Mouse (Mus musculus) heart, embryonic 13.5 days (tissue): ENCODE measurements at regions not wholly inside any gene's neighbourhood (a gene's known extent, or its start where the extent isn't known, plus 50 kb on each side); places are given as distances from the start of the nearest gene placed in this dataset.

Experiments used
- ATAC-seq: fragments of 200-750 bp; cut with Nextera tagmentation; 2 replicates; pipeline ENCODE4 v1.8.0; 2017; ENCODE audit warnings: moderate TSS enrichment; ENCODE audit not compliant: insufficient number of reproducible peaks, low FRiP score, low TSS enrichment; ENCODE audit errors: extremely low read depth
- H3K27ac ChIP-seq: fragments of 300-500 bp; sonication (generic); replicated peaks from 2 replicates; pipeline ENCODE4 v1.5.1; 2015; ENCODE audit warnings: moderate library complexity, mild to moderate bottlenecking, inconsistent platforms
- H3K27me3 ChIP-seq: fragments of 300-500 bp; sonication (generic); replicated peaks from 2 replicates; pipeline ENCODE4 v1.6.1; 2015; ENCODE audit warnings: mild to moderate bottlenecking, inconsistent platforms
- H3K36me3 ChIP-seq: fragments of 300-500 bp; sonication (generic); 2 replicates; pipeline ENCODE4 v1.6.1; 2015; ENCODE audit warnings: mild to moderate bottlenecking, inconsistent platforms
- H3K4me1 ChIP-seq: fragments of 300-500 bp; sonication (generic); 2 replicates; pipeline ENCODE4 v1.6.1; 2015; ENCODE audit warnings: inconsistent platforms
- H3K4me2 ChIP-seq: fragments of 300-500 bp; sonication (generic); 2 replicates; pipeline ENCODE4 v1.6.1; 2015; ENCODE audit warnings: inconsistent platforms, mild to moderate bottlenecking, moderate library complexity
- H3K4me3 ChIP-seq: fragments of 300-500 bp; sonication (generic); 2 replicates; pipeline ENCODE4 v1.5.1; 2015; ENCODE audit warnings: moderate library complexity, mild to moderate bottlenecking, inconsistent platforms
- H3K9ac ChIP-seq: fragments of 300-500 bp; sonication (generic); 2 replicates; pipeline ENCODE4 v1.6.1; 2015; ENCODE audit warnings: inconsistent platforms, mild to moderate bottlenecking, moderate library complexity
- H3K9me3 ChIP-seq: fragments of 300-500 bp; sonication (generic); 2 replicates; pipeline ENCODE4 v1.6.1; 2016; ENCODE audit warnings: inconsistent platforms
- WGBS: fragments of 180-500 bp; shearing (Covaris S2); methylation state at CpG from one replicate; pipeline ENCODE4 v1.1.7; 2015; ENCODE audit warnings: mixed read lengths; 5-methylcytosine and 5-hydroxymethylcytosine counted together

DNA sequence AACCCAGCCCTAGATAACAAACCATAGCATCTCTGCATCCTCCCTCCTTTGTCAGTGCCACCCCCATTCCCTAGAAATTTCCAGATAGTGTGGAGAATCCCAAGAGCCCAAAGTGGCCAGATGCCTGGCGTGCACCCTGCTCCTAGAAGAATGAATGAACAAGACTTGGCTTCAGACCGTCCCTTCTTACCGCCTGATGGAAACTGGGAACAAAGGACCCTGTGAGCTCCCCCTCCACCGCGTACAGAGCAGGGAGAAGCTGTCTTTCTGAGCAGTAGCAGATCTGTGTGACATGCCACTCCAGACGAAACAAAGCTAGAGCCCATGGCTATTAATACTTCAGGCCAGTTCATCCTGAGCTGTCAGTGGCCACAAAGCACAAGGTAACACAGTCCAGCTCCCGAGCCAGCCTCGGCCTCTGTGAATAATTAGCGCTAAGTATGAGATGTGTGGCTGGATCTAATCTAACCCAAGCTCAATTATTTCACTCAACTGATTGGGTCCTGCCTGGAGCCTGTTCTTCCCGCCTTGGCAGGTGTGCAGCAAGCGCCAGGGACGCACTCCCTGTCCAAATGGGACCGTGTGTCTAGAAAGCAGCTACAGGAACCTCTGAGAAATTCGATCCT lies 111.6 kb downstream of the Cxcl12 start:
- no peak for ATAC-seq
- Histone ChIP-seq H3K36me3 (no peaks in the 10 kb centered on the region), H3K9me3 (no peaks in the 10 kb centered on the region), H3K27ac (peak overlapping the region; percentile 69), H3K4me1 (peaks cover 43% of the 10 kb centered on the region), H3K9ac (0 out of 2 replicates have a peak overlapping the region, but pooled peaks have one; percentile 45), H3K4me3 (no peak overlapping the region), H3K4me2 (peak overlapping the region; percentile 40), H3K27me3 (no peaks in the 10 kb centered on the region)
- 28% methylated on average over 14 of the region's 14 CpGs for WGBS

DNA sequence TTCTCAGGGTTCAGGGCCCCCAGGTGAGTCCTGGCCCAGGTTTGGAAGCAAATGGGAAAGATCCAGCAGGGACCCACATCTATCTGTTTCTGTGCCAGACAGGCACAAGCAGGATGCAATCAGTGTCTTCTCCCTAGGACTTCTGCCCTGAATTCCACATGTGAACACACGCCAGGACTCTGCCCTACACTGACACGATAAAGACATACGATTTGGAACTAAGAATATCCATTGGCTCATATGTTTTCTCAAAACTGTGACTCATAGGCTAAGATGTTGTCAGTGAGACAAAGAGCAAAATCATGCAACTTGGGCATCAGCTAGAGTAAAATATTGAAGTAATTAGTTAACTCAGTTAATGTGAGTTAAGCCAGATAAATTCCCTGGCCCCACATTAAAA lies 112.6 kb downstream of the Cxcl12 start:
- no peak for ATAC-seq
- H3K9me3 ChIP-seq: no peaks in the 10 kb centered on the region
- H3K36me3 ChIP-seq: no peaks in the 10 kb centered on the region
- no peak overlapping the region for H3K4me3 ChIP-seq
- H3K4me1 ChIP-seq: peaks cover 34% of the 10 kb centered on the region
- no peak overlapping the region for H3K9ac ChIP-seq
- H3K4me2 ChIP-seq: no peak overlapping the region
- H3K27me3 ChIP-seq: no peaks in the 10 kb centered on the region
- 75% methylated on average over 3 of the region's 3 CpGs for WGBS
- H3K27ac ChIP-seq: no peak overlapping the region; the same call in 1 of the 2 replicates

DNA sequence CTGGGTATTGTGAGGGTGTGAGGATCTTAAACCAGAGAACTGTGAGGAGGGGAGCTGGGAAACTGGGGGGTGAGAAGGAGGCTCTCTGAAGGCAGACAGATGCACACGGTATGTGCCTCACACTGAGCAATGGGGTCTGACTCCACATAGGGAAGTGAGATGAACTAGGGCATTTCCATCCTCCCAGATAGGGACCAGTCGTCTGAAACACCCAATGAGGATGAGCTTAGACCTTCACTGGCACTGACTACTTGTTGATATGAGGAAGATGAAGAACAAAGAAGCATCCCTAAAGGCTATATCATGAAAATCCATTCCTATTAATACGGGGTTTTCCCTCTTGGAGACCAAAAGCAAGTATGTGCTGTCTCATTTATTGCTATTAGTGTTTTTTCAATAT lies 115.3 kb downstream of the Cxcl12 start:
- Histone ChIP-seq H3K4me1 (peaks cover 20% of the 10 kb centered on the region), H3K36me3 (no peaks in the 10 kb centered on the region), H3K9ac (no peak overlapping the region), H3K27me3 (no peaks in the 10 kb centered on the region), H3K4me2 (no peak overlapping the region), H3K9me3 (no peaks in the 10 kb centered on the region), H3K4me3 (no peak overlapping the region), H3K27ac (no peak overlapping the region)
- no peak for ATAC-seq
- WGBS: 68% methylated on average over 3 of the region's 3 CpGs

DNA sequence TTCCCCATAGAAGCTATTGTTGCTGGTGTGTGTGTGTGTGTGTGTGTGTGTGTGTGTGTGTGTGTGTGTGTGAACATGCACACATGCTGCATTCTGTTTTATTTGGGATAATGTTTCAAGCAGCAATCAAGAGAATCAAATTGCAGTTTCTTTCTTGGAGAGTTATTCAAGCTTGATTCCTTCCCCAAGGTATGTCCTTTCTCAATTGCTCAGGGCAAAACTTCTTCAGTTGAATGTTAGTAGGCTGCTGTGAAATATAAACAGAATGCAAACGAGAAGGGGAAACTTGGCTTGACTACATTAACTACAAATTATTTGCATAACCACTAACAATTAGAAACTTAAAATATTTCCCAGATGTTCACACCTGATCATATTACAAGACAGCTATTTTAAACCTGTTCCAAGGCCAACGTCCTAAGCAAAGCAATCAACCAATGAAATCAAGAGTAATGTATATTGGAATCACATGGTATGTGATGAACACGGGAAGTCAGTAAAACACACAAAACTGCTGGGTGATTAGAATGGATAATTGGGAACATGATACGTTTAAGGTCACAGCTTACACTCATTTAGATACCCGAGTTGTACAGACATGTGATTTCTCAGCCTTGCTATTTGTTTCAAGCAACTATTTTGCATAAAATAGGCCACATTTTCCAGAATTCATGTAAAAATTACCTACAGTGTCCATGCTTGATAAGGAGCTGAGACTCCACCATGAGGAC lies 116.2 kb downstream of the Cxcl12 start:
- H3K36me3 ChIP-seq: no peaks in the 10 kb centered on the region
- ATAC-seq: no peak
- no peak overlapping the region for H3K4me2 ChIP-seq
- H3K4me1 ChIP-seq: peaks cover 13% of the 10 kb centered on the region
- H3K9me3 ChIP-seq: no peaks in the 10 kb centered on the region
- H3K27me3 ChIP-seq: no peaks in the 10 kb centered on the region
- H3K4me3 ChIP-seq: no peak overlapping the region
- no peak overlapping the region for H3K27ac ChIP-seq
- 75% methylated on average over 5 of the region's 5 CpGs for WGBS
- H3K9ac ChIP-seq: no peak overlapping the region

DNA sequence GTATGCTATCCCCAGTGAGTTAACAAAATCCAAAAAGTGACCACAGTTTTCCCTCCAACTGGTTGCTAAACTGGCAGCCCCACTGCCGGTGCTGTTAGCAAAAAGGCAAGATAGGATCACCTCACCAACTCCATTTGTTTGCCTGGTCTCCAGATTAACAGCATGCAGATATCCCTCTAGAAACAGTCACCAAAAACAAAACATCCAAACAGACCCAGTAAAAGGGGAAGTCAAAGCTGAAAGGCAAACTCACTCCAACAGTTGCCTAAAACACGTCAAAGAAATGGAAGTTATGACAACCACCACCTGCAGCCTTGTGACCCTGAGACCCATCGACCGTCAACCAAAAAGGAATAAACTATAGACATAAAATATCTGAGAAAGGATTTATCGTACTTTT lies 119.1 kb downstream of the Cxcl12 start:
- Histone ChIP-seq H3K4me3 (no peak overlapping the region), H3K9me3 (no peaks in the 10 kb centered on the region), H3K27ac (no peak overlapping the region), H3K4me2 (no peak overlapping the region), H3K36me3 (no peaks in the 10 kb centered on the region), H3K27me3 (no peaks in the 10 kb centered on the region), H3K4me1 (no peaks in the 10 kb centered on the region), H3K9ac (no peak overlapping the region)
- ATAC-seq: no peak
- 78% methylated on average over 5 of the region's 5 CpGs for WGBS

DNA sequence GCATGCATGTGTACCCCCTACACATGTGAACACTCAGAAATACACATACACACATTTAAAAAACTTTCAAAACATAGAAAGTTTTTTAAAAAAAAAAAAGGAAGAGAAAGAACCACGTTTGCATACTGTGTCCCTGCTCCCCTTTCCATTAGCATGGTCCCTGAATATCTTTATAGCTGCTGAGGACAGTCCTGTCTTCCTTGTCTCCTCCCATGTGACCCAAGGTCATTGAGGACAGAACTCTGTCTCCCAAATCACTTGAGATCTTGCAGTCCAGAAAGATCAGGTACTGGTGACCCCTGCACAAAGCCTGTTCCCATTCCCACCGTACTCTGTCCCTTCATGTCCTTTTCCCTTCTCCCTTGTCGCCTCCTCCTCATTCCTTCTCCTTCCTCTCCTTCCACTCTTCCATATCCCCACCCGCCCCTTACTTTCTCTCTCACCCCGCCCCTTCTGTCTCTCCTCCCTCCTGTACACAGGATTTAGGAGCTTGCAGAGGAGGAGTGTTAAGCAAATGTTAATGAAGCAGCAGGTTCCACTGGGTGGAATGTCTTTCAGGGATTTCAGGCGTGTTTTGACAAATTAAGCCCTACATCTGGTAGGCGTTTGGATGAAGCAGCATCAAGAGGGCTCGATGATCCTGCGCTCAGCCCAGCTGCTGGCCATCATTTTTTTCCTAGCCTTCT lies 125.6 kb downstream of the Cxcl12 start:
- Histone ChIP-seq H3K36me3 (no peaks in the 10 kb centered on the region), H3K4me3 (no peak overlapping the region), H3K4me2 (no peak overlapping the region), H3K27me3 (no peaks in the 10 kb centered on the region; the same call in 1 of the 2 replicates), H3K27ac (no peak overlapping the region), H3K4me1 (peaks cover 6% of the 10 kb centered on the region; the same call in 1 of the 2 replicates), H3K9me3 (no peaks in the 10 kb centered on the region), H3K9ac (no peak overlapping the region)
- no peak for ATAC-seq
- 45% methylated on average over 9 of the region's 9 CpGs for WGBS

DNA sequence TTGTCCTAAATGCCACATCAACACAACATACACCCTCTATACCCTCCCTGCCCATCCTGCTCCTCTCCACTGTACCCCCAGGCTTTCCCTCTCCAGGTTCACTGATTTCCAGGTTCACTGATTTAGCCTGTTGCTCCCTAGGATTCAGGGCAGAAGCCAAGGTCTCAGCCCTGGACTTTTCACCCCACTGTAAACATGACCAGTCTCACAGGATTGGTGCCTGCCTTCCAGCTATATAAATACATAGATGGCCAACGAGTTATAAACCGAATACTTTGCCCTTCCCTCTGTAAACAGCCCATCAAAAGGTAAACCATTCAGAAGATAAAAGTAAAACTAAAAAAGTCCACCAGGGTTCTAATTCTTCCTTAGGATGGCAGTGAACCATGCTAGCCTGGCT lies 129.6 kb downstream of the Cxcl12 start:
- Histone ChIP-seq H3K36me3 (no peaks in the 10 kb centered on the region), H3K9ac (no peak overlapping the region), H3K4me3 (no peak overlapping the region), H3K27me3 (no peaks in the 10 kb centered on the region; the same call in 1 of the 2 replicates), H3K9me3 (no peaks in the 10 kb centered on the region), H3K4me1 (peaks cover 6% of the 10 kb centered on the region; the same call in 1 of the 2 replicates), H3K27ac (no peak overlapping the region), H3K4me2 (no peak overlapping the region)
- no peak for ATAC-seq
- WGBS: 71% methylated on average over 2 of the region's 2 CpGs

DNA sequence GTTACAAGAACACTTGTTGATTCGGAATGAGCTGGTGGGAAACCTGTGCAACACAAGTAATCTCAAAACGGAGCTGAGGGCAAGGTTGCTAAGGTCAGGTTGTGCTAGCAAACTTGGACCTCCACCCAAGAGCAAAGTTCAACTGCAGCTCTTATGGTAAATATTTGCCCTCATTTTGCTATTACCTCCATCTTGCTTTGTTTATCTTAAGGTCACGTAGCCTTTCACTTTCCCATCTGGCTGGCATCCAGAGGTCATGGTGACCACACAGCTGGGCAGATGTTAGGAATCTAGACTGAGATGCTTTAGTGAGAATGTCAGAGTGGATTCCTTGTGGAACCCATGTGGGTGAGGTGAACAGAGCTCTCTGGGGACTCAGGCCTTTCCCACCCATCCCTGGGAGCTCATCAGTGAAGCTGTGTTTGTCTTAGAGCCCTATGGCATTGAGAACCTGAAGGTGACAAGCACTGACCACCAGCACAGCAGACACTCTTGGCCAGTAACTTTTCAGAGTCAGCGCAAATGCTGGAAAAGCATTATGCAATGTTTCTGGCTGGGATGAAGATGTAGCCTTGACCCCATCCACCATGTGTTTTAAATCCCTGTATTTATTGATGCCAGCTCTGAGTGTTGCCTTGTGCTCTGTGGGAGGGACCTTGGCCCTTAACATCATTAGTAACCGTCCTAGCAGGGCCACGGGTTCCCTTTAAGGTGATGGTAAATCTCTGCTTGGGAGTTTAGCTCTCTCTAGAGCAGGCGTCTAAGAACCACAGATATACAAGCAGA lies 131.4 kb downstream of the Cxcl12 start:
- Histone ChIP-seq H3K9ac (no peak overlapping the region), H3K27me3 (no peaks in the 10 kb centered on the region; the same call in 1 of the 2 replicates), H3K36me3 (no peaks in the 10 kb centered on the region), H3K4me2 (no peak overlapping the region), H3K27ac (no peak overlapping the region), H3K4me3 (no peak overlapping the region), H3K4me1 (no peaks in the 10 kb centered on the region), H3K9me3 (no peaks in the 10 kb centered on the region)
- ATAC-seq: no peak
- WGBS: 80% methylated on average over 7 of the region's 7 CpGs

DNA sequence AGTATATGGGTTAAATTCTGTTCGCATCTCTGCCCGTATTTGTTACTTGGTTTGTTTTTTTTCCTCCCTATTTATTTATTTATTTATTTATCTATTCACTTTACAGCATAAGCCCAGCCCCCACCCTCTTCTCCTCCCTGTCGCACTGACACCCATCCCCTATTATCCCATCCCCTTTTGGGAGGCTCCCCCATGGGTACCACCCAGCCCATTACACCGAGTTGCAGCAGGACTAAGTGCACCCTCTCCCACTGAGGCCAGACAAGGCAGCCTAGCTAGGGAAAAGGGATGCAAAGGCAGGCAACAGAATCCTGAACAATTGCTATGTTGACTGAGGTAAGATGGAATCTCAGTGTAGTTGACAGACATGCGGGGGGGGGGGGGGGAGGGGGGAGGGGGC lies 135.0 kb downstream of the Cxcl12 start:
- Histone ChIP-seq H3K9me3 (no peaks in the 10 kb centered on the region), H3K4me3 (no peak overlapping the region), H3K36me3 (no peaks in the 10 kb centered on the region), H3K9ac (no peak overlapping the region), H3K27me3 (no peaks in the 10 kb centered on the region), H3K4me2 (no peak overlapping the region), H3K27ac (no peak overlapping the region), H3K4me1 (peaks cover 4% of the 10 kb centered on the region; the same call in 1 of the 2 replicates)
- ATAC-seq: no peak
- WGBS: 60% methylated on average over 4 of the region's 5 CpGs

DNA sequence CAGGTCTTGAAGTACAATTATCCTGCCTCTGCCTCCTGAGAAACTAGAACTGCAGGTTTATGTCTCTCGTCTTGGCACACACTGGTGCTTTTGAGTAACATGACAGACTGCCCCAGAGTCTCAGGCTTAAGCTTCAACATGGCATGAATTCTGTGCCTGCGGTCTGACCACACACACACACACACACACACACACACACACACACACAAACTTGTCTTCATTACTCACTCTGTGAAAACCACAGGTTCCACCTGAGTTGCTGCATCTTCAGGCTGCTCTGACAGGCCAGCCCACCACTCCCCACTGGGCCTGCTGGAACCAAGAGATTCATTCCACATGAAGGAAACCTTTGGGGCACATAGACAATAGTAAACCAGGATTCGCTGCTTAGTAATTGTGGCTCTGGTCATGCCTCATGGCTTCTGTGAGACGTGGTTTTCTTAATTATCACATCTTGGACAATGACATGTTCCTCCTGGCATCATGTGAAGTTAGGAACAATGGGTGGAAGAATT lies 137.5 kb downstream of the Cxcl12 start:
- Histone ChIP-seq H3K36me3 (no peaks in the 10 kb centered on the region), H3K27ac (no peak overlapping the region), H3K9ac (no peak overlapping the region), H3K27me3 (no peaks in the 10 kb centered on the region), H3K9me3 (no peaks in the 10 kb centered on the region), H3K4me1 (peaks cover 15% of the 10 kb centered on the region), H3K4me3 (no peak overlapping the region), H3K4me2 (no peak overlapping the region)
- ATAC-seq: no peak
- 81% methylated on average over 4 of the region's 4 CpGs for WGBS

DNA sequence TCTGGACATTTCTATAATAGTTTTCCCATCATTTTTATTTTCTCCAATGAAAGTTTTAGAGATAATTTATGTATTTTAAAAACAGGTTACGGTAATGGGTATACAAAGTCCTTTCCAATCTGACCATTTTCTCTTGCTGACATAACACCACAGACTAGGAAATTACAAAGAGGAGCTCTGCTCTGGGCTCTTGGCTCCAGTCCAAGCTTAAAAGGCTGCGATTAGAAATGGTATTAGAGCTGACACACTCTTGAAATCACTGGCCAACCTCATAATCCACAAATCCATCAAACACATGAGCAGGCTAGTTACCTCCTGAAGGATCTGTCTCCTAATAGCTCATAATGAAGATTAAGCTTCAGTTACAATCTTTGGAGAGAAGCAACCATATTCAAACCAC lies 140.3 kb downstream of the Cxcl12 start:
- peaks cover 15% of the 10 kb centered on the region for H3K4me1 ChIP-seq
- H3K9ac ChIP-seq: no peak overlapping the region
- H3K9me3 ChIP-seq: no peaks in the 10 kb centered on the region
- H3K27me3 ChIP-seq: 0 out of 2 replicates have a peak, but pooled peaks cover 7% of the 10 kb centered on the region
- no peaks in the 10 kb centered on the region for H3K36me3 ChIP-seq
- no peak for ATAC-seq
- H3K4me2 ChIP-seq: no peak overlapping the region
- 23% methylated on average over 2 of the region's 2 CpGs for WGBS
- H3K4me3 ChIP-seq: no peak overlapping the region
- no peak overlapping the region for H3K27ac ChIP-seq
